Mouse (Mus musculus) testis, postnatal 10 days (tissue): ENCODE results near the gene Brms1l.
A peak's percentile ranks its signal among the peaks of the same experiment; 100 is the strongest.
"Not testable (repeated sequence)": the region's sequence is repeated elsewhere in the genome, so short reads cannot be mapped to it uniquely, and the experiment has no call there.

Experiments used
- DNase-seq: peaks from one replicate; pipeline ENCODE4 v3.0.0; 2021; ENCODE audit warnings: low spot score

The Brms1l gene

DNA sequence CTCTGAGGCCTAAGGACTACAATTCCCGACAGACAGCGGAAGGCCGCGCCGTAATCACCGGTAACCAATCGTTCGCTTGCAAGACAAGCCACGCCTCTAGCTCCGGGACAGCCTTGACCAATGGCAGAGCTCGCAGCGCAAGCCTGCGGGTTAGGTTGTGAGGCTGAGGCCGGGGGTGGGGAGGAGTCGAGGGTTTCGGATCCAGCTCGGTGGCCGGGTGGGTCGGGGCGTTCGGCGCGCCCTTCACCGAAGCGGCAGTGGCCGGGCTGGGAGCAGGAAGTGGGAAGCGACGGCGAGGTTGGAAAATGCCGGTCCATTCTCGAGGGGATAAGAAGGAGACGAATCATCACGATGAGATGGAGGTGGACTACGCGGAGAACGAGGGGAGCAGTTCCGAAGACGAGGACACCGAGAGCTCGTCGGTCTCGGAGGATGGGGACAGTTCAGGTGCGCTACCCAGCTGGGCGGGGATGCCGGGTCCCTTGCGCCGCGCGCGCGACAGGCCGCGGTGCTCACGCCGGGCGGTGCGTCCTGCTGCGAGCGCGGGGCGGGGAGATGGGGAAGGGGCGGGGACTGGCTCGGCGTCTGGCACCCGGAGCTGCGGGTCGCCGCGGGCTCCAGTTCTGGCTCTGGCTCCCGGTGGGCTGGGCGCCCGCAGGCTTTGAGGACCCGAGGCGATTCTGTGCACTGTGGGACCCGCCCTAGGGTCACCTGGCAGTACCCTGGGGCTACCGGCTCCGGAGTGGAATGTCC, at the start of gene Brms1l:
Gene Brms1l, plus strand, starts transcription at position 126 of the 753 bp plus-strand sequence.
- DNase-seq = peak; percentile 95

DNA sequence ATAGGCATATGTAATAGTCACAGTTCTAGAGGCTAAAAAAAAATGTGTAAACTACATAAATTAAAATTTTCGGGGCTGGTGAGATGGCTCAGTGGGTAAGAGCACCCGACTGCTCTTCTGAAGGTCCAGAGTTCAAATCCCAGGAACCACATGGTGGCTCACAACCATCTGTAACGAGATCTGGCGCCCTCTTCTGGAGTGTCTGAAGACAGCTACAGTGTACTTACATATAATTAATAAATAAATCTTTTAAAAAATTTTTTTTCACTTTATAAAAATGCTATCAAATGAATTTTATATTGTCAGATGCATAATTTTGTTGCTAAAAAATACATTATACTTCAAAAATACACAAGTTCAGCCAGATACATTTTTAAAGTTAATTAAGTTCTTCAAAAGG, 41.6 kb upstream of the Brms1l start:
- DNase-seq = not testable (repeated sequence)

DNA sequence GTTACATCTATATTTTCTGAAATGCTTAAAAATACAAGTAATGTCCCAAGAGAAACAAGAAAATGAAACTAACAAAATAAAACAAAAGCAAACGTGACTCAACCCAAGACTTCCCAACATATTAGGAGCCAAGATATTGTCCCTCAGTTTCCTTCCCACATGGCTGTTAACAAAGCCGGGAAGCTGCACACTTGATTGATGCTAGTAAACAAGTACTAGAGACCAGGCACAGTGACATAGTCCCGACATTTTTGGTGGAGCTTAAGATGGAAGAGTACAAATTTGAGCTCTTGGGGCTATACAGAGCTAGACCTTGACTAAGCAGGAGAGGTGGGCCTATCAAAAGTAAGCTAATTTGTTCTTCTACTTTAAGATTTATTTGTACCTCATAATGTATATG, 39.0 kb upstream of the Brms1l start:
- no peak for DNase-seq

DNA sequence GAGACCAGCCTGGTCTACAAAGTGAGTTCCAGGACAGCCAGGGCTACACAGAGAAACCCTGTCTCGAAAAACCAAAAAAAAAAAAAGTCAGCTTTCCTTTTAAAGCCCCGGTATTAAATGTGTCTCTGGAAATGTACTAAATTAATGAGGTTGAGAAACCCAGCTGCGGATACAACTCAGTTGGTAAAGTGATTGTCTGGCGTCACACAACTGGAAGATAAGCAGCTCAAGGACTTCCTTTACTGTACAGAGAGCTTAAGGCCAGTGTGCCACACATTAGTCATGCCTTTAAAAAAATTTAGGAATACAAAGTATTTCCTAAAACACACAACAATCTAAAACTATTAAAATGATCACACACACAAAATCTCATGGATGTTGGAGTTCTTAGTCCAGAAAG, 37.4 kb upstream of the Brms1l start:
- no peak for DNase-seq

DNA sequence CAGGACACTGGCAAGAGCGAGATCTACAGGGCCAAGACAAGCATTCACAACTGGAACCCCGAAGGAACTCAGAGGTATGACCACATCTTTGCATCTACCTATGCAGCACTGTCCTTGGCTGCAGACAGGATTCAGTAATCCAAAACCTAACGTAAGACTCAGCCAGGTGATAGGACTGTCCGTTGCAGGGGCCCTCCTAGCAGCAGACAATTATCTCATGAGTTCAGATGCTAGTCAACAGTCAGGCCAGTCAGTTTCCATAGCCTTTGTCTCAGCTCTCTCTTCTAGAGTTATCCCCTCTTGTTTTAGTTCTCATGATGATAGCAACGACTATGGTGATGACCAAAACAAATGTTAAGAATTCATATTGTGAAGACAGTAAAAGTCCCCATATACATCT, 36.0 kb upstream of the Brms1l start:
- DNase-seq = no peak

DNA sequence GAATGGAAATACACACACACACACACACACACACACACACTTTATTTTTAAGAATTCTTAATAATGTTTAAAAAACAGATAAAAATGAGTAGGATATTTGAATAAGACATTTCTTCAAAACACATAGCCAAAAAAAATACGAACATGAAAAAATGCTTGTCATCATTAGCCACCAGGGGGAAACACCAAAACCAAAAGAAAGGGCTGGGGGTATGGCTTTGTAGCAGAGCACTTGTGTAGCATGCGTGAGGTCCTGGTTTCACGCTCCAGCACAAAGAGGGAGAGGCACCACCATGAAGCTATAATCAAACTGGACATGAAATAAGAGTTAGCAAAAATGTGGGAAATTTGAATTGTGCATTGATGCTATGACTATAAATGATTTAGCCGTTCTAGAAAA, 35.0 kb upstream of the Brms1l start:
- DNase-seq = no peak

DNA sequence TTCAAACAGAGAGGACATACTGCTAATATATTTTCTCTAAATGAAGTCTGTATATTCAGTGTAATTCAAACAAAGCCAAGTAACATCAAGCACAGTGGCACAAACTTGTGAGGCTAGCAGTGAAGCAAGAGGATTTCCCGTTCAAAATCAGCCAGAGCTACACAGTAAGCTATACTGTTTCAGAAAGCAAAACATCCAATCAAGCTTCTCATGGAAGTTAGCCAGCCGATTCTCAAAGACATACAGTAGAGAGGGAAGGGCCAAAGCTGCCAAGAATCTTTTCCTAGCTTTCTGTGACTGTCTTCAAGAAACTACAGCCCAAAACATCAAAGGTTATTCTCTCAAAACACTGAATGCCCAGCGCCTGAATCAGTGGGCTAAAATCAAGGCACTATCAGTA, 31.1 kb upstream of the Brms1l start:
- no peak for DNase-seq

DNA sequence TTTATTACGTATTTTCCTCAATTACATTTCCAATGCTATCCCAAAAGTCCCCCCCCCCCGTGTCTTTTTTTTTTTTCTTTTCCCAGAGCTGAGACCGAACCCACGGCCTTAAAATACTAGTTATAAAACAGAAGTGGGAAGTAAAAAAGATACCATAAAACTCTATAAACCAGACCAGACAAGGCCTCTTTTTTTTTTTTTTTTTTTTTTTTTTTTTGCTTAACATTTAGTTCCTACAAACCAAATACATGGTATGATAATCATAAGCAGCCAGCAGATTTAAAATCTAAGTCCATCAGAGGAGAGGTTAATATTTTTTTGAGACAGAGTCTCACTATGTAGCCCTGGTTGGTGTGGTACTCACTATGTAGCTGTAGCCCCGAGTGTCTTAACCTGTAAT, 19.6 kb upstream of the Brms1l start:
- no peak for DNase-seq

DNA sequence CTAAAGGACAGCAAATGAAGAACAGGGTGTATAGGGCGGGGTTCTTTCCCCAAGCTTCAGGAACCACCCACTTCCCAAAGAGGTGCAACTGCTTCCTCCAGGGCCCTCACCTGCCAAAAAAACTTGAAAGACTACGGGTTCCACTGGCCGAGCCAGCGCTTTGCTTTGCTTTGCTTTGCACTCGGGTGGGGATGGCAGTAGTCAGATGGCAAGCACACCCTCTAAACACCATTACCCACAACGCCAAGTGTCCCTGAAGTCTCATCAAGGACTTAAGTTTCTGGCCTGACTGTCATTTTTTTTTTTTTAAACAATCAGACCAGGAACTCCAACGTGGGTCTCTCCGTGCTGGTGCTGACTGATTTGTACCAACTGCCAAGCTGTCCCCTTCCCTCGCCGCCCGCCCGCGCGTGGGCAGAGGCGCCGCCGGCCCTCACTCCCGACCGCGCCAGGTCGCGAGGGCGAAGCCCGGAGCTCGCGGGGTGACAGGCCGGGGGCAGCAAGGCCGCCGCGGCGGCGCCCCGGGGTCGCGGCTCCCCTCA, 15.9 kb upstream of the Brms1l start:
- DNase-seq = no peak

DNA sequence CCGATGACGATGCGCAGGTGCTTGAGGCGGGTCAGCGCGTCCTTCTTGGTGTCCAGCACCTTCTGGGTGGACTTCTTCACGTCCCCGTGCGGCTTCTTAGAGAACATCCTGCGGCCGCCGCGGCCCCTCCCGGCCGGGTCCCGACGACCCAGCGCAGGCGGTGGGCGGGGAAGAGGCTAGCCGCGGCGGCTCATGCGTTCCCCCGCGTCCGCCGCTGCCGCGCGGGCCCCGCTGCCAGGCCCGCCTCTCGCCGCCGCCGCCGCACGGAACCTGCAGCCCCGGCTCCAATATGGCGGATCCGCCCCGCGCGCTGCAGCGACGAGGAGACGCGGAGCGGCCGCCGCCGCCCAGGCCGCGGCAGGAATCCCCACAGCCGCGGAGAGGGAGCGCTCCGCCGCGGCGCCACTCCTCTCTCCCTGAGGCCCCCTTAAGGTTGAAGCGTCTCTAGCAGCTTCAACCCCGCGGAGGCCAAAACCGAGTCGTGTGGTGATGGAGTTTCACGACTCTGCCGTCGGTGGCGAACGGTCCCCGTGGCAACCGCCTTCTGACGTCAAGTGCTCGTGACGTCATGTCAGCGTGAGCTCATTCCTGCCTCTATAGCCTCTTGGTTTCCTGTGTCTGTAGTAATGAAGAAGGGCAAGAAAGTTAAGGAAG, 15.3 kb upstream of the Brms1l start, which contains the start of gene Ralgapa1:
Gene Ralgapa1, minus strand, starts transcription at position 507 of the 654 bp plus-strand sequence.
- peak; percentile 94 for DNase-seq

DNA sequence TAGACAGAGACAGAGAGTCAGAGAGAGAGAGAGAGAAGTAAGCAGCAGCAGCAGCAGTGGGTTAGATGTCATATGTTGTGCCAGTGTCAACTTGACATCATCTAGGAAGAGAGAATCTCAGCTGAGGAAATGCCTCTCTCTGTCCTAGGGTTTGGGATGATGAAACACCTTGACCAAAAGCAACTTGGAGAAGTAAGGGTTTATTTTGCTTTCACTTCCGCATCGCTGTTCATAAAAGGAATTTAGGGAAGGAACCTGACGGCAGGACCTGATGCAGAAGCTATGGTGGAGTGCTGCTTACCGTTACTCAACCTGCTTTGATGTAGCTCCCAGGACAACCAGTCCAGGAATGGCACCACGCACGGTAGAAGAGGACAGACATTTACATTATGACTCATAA, 12.1 kb upstream of the Brms1l start:
- no peak for DNase-seq

DNA sequence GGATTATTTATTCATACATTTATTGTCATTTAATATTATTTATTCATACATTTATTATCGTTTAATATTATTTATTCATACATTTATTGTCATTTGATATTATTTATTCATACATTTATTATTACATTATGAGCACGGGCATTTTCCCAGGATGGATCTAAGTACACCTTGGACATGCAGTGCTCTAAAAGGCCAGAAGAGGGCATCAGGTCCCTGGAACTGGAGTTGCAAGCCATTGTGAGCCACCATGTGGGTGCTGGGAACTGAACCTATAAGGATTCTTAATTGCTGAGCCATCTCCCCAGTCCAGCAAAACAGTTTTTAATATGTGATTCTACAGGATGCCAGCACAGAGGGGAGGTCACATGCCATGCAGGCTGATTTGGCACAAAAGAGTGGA, 10.6 kb upstream of the Brms1l start:
- DNase-seq = no peak

DNA sequence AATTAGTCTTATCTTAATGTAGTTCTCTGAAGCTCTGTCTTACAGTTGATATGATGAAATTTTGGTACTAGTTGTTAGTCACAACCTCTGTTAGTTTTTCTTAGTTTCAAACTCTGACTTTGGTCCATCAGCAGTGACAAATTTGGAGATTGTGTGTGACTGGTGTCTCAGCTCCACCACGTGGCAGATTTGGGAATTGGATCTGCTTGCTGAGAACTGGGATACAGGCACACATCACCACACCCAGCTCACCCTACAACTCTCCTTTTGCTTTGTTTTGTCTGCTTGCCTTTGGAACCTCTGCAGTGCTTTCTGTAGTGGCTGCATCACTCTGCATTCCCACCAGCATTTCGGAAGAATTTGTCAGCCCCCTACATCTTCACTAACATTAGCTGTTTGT, 5.0 kb upstream of the Brms1l start:
- DNase-seq = peak; percentile 84

DNA sequence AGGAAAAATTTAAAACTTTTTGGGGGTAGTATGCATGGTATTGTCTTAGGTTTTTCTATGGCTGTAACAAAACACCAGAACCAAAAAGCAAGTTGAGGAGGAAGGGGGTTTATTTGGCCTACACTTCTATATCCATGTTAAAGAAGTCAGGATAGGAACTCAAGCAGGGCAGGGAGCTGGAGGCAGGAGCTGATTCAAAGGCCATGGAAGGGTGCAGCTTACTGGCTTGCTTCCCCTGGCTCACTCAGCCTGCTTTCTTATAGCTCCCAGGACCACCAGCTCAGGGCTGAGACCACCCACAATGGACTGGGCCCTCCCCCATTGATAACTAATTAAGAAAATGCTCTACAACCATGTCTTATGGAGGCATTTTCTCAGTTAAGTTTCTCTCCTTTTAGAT, 3.2 kb upstream of the Brms1l start:
- DNase-seq = no peak

DNA sequence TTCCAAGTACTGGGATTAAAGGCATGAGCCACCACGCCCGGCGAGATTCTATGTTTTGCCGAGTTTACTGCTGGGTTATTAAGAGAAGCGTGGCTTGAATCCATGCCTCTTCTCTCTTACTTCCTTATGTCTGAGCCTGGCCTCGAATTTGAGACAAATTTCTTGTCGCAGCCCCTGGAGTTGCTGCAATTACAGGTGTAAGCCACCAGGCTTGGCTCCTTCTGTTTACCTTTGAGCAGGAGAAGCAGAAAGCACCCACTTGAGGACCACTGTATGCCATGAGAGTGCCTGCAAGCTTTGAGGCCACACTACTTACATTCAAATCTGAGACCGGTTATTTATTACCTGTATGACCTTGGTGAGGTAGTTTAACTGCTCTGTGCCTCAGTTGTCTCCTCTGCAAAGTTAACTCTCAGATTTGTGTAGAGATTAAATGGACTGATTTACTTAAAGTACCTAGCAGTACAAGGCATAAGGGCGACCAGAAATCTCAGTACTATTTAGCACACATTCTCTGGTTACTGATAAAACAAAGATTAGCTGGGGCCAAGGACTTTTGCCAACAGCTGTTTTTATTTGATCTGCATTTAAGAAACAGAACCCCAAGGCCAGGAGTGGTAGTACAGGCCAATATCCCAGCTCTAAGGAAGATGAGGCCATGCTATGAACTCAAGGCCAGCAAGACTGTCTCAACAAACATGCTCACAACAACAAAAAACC, 2.1 kb upstream of the Brms1l start:
- DNase-seq = no peak

DNA sequence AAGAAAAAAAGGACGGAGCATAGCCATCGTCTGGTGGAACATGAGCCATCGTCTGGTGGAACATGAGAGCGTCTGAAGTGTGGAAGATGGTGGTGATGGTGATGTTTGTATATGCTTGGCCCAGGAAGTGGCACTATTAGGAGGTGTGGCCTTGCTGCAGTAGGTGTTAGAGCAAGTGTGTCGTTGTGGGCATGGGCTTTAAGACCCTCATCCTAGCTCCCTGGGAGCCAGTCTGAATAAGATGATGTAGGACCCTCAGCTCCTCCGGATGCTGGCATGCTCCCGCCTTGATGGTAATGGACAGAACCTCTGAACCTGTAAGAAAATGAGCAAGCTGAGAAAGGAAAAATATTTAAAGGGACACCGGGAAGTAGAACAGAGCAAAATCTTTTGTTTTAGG, 1.2 kb upstream of the Brms1l start:
- DNase-seq = no peak

DNA sequence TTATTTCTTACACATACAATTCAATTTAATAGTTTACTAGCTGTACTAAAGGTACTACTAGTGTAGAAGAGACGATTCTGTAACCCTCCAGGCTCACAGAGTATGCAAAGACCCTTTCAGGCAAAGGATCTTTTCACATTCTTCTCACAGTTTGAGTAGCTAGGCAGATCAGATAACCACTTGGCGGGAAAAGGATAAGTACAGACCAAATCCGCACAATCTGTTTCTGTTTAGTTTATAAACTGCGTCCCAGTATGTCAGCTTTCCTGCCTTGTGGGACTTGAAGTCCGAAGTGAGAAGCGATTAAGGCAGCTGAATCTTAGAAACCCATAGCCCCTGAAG, 296 bp upstream of the Brms1l start:
- DNase-seq = no peak

DNA sequence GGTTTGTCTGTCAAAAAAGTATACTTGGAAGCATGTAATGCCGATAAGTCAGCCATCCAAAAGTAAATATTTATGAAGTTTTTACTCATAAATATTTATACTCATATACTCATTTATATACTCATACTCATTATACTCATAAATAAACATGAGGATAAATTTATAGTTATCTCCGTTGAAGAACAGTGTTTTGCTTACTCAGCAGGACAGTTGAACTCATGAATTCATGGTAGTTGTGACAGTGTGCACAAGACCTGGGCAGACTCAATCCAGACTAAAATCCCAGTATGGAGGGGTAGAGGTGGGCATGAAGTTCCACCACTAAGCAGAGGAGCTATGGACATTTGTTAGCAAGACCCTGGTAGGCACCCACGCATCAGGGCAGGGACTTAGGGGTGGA, 1.4 kb downstream of the Brms1l start:
- DNase-seq = no peak

DNA sequence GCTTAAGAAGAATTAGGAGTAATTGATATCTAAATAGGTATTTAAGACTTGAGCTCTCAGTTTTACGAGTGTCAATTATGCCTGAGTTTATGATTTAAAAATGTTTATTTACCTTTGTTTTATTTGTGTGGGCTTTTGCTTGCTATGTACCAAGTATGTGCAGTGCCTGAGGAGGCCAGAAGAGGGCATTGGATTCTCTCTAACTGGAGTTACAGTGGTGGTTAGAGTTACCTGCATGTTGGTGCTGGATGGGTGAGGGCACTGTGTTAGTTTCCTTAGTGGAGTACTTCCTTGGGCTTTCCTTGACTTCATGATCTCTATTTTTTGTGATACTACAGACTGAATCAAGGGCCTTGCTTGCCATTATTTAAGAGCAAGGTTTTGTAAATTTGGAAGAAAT, 10.6 kb downstream of the Brms1l start:
- DNase-seq = no peak

DNA sequence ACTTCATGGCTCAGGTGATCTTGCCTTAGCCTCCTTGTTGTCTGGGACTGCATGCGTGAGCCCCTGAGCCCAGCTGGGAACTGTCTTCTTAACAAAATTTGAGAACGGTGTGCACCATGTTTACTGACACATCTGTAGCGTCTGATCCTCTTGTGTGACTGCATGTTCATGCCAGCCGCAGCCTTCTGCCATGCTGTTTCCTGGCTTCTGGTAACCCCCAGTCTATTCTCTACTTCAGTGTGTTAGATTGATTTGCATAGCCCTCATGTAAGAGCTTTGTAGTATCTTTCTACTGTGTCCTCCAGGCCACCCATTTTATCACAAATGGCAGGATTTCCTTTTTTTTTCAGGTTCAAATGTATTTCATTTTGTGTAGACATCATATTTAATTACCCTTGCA, 11.7 kb downstream of the Brms1l start:
- no peak for DNase-seq

DNA sequence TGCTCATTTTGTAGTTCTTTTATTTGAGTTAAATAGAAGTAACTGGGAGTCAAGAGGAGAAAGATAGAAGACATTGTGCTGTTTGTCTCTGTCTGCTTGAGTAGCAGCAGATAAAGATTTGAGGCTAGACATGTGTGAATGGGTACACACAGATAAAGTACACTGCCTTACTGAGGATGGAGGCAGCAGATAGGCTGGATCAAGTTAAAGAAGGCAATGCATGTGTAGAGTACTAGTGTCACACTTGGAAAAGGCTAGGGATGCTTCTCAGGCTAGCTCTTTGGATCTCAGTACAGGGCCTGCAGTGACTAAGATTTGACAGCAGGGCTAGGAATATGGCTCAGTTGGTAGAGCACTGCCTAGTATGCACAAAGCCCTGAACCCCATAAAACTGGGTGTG, 14.5 kb downstream of the Brms1l start:
- DNase-seq = no peak

DNA sequence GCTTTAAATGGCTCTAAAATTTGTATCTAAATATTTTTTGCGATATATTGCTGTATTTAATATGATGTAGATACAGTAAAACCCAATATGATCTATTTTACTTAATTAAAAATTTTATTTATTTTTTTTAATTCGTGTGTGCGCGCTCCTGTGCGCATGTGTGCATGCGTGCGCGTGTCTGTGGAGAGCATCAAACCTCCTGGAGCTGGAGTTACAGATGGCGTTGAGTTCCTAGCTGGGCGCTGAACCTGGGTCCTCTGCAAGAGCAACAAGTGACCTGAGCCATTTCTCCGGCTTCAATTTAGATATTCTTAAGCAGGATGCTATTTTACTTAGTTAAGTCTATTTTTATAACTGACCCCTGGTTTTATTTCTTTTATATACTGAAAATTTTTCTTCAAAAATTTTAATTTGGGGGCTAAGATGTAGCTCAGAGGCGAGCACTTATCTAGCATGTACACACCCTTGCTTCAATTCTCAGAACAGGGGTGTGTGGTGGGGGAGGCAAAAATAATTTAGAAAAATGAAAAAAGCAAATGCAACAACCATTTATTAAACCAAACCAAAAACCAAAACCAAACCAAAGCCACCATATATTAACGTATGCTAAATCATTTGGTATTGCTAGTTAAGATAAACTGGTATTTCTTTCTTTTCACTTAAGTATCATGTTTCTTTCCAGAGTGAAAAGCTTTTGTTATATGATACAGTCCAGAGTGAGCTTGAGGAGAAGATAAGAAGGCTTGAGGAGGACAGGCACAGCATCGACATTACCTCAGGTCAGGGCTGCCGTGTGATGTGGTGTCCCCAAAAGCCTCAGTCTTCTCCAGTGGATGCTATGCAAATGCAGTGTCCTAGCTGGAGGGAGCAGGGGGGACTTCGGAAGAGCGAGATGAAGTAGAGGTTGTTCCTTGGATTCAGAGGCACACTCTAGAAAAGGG, 23.6 kb downstream of the Brms1l start:
- no peak for DNase-seq
